Mouse (Mus musculus): ENCODE data around the gene Robo2. TPM values are rescaled to one million over a fixed set of nuclear protein-coding genes. Genes with fewer than 3 reads are reported as not detected.
"Not testable (repeated sequence)": the region's sequence is repeated elsewhere in the genome, so short reads cannot be mapped to it uniquely, and the experiment has no call there.

Gene Robo2
- polyA plus RNA-seq, 3 experiments from 2014 or later, result 0.18 to 0.19 TPM; not detected in 1

DNA sequence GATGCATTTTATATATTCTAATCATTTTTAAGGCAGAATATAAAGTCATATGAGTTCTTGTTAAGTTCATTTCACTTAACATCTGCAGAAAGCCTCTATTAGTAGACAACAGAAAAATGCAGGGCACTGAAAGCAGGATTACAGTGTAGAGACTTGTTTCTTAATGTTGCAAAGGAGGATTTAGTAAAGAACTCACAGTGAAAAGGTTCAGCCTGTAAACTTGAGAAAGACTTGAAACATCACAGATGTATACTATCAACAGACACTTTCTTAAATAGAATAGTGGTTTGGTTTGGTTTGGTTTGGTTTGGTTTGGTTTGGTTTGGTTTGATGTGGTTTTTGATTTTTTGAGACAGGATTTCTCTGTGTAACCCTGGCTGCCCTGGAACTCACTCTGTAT, 349.7 kb downstream of the Robo2 start:
- ATAC-seq, result no peak

- ATAC-seq, result no peak
Observed at GRCm38 (mm10) chr16:74061479-74061878, 350.1 kb downstream of the Robo2 start.

- no peak for ATAC-seq
Observed at GRCm38 (mm10) chr16:74056886-74057285, 354.7 kb downstream of the Robo2 start.

- no peak for ATAC-seq
Observed at GRCm38 (mm10) chr16:74056210-74056609, 355.4 kb downstream of the Robo2 start.

DNA sequence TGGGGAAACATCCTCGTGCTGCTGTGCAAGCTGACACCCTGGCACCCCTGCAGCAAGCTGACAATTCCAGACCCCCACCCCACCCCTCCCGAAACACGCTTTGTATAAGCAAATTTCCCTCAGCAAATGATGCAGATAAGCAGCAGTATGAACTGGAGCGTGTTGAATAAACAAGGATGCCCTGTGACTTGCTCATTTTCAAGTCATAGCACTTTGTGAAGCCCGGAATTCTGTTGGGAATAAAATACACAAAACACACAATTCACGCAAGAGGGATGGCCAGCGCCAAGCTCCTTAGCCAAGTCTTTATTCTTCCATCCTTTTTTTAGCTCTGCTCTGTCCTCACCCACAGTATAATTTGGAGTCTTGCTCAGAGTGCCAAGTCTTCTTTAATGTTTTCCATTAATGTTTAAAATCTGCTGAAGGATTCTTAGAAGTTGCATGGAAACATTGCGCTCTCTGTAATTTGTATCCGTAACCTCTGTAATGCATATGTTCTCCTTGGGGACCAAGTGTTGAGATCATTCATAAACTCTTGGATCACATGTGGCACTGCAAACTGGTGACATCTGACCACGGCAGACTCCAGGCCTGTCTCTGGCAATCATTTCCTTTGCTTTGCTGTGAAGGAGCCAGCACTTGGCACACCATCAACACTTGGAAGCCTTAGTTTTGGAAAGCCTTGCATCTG, 356.4 kb downstream of the Robo2 start:
- ATAC-seq, result no peak

- no peak for ATAC-seq
Observed at GRCm38 (mm10) chr16:74049467-74049866, 362.2 kb downstream of the Robo2 start.

- ATAC-seq, result no peak
Observed at GRCm38 (mm10) chr16:74048980-74049379, 362.6 kb downstream of the Robo2 start.

DNA sequence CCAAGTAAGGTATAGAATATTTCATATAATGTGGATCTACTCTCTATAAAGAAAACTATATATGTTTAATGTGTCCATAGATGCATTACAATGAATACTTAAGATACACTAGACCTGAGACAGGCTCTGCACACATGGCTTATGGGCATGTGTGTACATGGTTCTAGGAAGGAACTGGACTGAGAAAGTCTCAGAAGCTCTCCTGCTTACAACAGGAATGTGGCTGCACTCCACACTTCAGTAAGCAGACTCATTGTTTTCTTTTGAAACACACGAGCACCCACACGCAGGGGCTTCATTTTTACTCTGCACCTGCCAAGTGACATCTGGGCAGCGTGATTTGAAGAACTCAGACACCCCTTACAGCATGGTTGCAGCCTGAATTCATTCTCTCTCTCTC, 364.4 kb downstream of the Robo2 start:
- ATAC-seq, result no peak

DNA sequence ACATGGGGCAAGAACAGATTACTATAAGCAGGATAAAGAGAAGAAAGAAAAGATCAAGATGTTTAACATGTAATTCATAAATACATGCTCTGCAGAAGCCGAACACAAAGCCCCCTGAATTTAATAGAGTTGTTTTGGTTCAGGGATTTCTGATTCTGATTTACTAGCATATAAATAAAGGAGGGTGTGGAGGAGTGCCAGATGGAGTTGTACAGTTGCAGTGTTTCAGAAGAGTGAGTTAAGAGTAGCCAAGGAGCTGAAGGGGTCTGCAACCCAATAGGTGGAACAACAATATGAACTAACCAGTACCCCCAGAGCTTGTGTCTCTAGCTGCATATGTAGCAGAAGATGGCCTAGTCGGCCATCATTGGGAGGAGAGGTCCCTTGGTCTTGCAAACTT, 370.8 kb downstream of the Robo2 start:
- not testable (repeated sequence) for ATAC-seq

DNA sequence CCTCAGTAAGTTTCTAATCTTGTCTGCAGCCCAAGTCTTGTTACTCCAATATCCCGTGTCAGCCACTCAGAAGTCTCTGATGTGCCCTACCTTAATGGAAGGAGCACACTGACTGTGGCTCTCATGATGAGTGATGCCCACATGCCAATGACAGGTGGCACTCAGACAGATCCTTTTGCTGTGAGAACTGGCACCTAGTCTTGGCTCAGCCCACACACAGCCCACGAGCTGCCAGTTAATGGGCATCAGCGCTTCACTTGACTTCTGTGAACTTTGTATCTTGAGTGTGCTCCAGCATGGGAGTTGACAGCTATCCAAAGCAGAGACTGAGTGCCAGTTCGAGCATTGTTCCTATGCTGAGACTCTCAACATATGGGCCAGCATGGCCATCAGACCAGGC, 383.8 kb downstream of the Robo2 start:
- ATAC-seq, result no peak

DNA sequence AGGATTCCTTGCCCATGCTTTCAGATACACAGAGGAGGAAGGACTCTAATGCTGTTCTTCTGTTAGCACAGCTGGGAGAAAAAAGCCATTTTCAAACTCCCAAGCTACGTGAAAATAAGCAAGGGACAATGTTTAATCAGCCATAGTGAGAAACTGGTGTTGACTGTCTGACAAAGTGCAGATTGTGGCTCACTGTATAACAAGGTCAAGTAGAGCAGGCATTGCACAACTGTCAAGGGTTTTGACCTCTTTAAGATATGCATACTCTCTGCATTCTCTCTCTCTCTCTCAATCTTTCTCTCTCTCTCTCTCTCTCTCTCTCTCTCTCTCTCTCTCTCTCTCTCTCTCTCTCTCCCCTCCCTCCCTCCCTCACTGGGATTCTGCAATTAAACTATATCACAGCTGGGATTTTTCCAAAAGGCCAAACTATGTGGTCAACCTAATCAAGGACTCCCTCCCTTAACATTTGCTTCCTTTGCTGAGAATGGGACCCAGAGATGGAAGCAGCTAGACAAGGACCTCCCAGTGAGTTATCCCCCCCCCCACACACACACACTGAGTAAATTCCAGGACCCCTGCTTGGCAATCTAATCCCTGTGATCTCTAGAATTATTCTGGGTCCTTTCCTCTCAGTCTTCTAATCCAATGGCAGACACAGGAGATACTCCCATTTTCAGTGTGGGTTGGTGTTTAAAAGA, 389.2 kb downstream of the Robo2 start:
- ATAC-seq, result no peak

DNA sequence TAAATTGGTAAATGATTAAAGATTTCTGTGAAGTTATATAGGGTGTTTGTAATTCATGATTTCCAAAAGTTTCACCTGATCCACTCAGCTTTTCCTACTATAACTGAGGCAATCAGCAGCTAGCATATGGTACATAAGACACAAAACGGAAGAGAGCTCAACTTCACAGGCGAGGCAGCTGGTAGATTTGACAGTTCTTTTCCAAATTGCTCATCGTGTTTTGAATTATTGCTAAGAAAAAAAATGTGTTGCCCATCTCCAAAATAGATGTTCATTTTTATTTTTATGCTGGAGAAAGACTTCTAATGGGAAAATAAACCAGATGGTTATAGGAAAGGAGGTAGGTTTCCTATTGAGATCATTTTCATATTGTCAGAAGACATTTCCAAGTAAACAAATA, 405.9 kb downstream of the Robo2 start:
- no peak for ATAC-seq

DNA sequence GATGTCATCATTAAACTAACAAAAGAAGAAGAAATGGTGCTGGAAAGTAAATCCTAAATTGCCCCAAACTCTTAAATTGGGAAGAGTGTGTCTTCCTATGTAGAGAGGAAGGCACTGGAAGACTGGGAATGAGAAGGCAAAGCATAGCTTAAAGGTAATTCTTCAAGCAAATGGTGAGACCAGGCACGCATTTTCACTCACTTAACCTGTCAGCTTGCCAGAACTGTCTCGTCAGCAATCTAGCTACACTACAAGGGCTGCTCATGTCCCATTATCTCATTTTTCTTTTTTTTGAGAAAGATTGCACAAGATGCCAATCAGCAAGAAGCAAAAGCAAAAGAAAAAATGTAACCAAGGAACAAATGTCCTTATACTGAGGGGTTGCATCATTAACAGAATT, 410.3 kb downstream of the Robo2 start:
- no peak for ATAC-seq

DNA sequence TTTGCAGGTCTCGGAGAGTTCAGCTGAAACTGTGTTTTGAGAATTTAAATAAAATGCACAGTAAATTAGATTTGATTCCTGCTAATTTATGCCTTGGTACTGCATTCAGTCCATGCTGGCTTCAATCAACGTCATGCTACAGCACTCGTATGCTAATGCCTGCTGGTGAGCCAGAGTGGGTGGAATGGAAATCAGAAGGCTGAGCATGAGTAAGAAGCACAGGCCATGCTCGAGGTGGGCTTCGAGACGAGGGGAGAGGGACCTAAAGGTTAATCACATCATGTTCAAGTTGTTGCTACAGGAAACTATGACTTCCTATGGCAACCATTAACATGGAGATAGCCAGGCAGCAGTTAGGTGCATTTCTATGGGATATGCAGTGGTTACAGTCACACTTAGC, 420.4 kb downstream of the Robo2 start:
- ATAC-seq, result no peak

GRCm38 (mm10) chr16:73969573-73969972, 442.1 kb downstream of the Robo2 start:
- ATAC-seq, result no peak

GRCm38 (mm10) chr16:73964366-73964926, 447.2 kb downstream of the Robo2 start:
- ATAC-seq, result no peak

GRCm38 (mm10) chr16:73959479-73959970, 452.1 kb downstream of the Robo2 start:
- ATAC-seq, result no peak

GRCm38 (mm10) chr16:73958524-73958846, 453.1 kb downstream of the Robo2 start:
- ATAC-seq, result no peak

DNA sequence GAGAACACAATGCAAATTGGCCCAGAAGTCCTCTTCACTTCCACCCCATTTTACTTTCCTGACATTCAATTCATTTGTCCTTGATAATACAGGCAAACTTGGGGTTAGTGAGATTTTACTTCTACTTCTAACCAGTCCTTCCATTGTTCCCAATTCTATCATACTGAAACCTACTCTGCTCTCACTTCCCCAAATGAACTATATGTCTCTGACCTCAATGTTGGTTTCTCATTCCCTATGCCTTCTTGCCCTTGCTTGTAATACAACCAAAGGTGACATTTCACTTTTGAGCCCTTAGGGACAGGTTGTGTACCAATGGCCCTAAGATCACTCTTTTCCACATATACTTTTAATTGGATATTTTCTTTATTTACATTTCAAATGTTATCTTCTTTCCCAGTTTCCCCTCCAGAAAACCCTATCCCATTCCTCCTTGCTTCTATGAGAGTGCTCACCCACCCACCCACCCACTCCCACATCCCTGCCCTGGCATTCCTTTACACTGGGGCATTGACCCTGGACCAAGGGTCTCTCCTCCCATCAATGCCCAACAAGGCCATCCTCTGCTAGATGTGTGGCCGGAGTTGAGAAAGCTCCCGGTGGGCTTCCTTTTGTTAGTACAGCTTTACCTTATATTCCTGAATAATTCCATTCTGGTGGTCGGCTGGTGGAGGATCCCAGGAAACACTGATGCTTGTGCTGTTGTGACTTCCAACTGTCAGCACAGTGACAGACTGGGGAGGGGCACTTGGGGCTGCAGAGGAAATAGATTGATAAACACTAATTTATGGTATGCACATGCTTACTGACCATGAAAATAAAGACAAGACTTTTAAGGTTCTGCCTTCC, 453.7 kb downstream of the Robo2 start:
- no peak for ATAC-seq

- no peak for ATAC-seq
Observed at GRCm38 (mm10) chr16:73946171-73946570, 465.5 kb downstream of the Robo2 start.

DNA sequence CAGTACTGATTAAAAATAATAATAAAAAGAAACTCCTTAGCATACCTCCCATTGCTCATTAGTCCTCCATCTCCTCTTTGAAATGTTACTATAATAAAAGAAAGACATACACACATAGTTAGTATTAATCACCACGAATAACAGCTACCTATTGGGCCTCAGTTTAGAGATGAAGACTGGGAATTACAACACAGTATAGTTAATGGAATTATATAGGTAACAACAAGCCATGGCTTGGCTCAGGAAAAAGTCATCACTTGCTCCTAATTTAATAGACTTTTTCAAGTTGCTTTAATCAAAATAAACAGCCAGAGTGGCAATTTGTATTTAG, 471.4 kb downstream of the Robo2 start:
- ATAC-seq, result no peak

GRCm38 (mm10) chr16:73939423-73940210, 472.0 kb downstream of the Robo2 start:
- no peak for ATAC-seq

Measured in inflammation-experienced regulatory T-cells, adult 6 months (primary cell).